In the genomic region with DNA sequence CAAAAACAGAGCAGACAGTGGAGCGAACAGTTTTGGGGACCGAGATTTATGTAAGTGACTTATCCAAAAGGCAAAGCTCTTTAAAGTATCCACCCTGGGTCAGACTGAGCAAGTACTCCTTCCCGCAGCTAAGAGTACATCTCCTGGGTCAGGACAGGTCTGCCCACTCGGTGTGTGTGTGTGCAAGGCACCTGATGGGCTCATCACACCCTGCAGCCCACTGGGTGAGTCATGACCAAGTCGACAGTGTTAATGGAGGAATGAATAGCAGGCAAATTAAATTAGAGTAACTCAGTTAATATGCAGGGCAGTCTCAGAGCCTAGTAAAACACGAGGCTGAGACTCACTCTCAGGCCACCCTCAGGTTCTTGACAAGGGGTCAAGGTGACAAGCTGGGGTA, we compare ENCODE assay signal across 45 mouse cellular contexts. TPM values are rescaled to one million over a fixed set of nuclear protein-coding genes. Genes with fewer than 3 reads are reported as not detected.
"Had no signal": no experiment of that assay in that cellular context is flagged by ENCODE, and none has a peak within 500 bp of the region (broad histone marks: within the 10 kb centered on the region; RNA-seq: fewer than 3 reads in every experiment).

No protein-coding gene starts in this region.

- H3K4me2 ChIP-seq: limb, embryonic 12.5 days; limb, embryonic 13.5 days; limb, embryonic 15.5 days; liver, embryonic 11.5 days; liver, embryonic 12.5 days; liver, embryonic 13.5 days; liver, embryonic 15.5 days; lung, embryonic 14.5 days; lung, embryonic 15.5 days; midbrain, embryonic 12.5 days; neural tube, embryonic 12.5 days; neural tube, embryonic 13.5 days had no signal

- H3K27ac ChIP-seq: left cerebral cortex, adult 2 months; limb, embryonic 10.5 days; limb, embryonic 12.5 days; limb, embryonic 13.5 days; limb, embryonic 15.5 days; liver, embryonic 12.5 days; liver, embryonic 13.5 days; liver, embryonic 14.5 days; liver, embryonic 15.5 days; lung, embryonic 15.5 days; macrophage; neural tube, embryonic 12.5 days; neural tube, embryonic 13.5 days had no signal

- H3K4me3 ChIP-seq: left cerebral cortex, adult 2 months; limb, embryonic 10.5 days; limb, embryonic 12.5 days; limb, embryonic 13.5 days; limb, embryonic 15.5 days; liver, embryonic 12.5 days; liver, embryonic 13.5 days; liver, embryonic 15.5 days; lung, embryonic 15.5 days; midbrain, embryonic 12.5 days; myocyte; neural tube, embryonic 12.5 days; neural tube, embryonic 13.5 days had no signal

- H3K4me1 ChIP-seq: limb, embryonic 10.5 days; limb, embryonic 12.5 days; limb, embryonic 13.5 days; limb, embryonic 15.5 days; liver, embryonic 12.5 days; liver, embryonic 13.5 days; liver, embryonic 15.5 days; lung, embryonic 15.5 days; megakaryocyte, embryonic 14.5 days; midbrain, embryonic 12.5 days; neural tube, embryonic 12.5 days had no signal

- H3K9me3 ChIP-seq: limb, embryonic 10.5 days; limb, embryonic 12.5 days; limb, embryonic 15.5 days; liver, embryonic 12.5 days; liver, embryonic 13.5 days; liver, embryonic 15.5 days; lung, embryonic 15.5 days; midbrain, embryonic 12.5 days; neural tube, embryonic 12.5 days; neural tube, embryonic 13.5 days had no signal

- H3K36me3 ChIP-seq: limb, embryonic 10.5 days; limb, embryonic 12.5 days; limb, embryonic 13.5 days; limb, embryonic 15.5 days; liver, embryonic 12.5 days; liver, embryonic 13.5 days; liver, embryonic 15.5 days; lung, embryonic 15.5 days had no signal

- ATAC-seq: liver, embryonic 12.5 days; liver, postnatal 0 days; lung, postnatal 0 days; midbrain, embryonic 16.5 days had no signal

- H3K9ac ChIP-seq: limb, embryonic 12.5 days; limb, embryonic 13.5 days; limb, embryonic 15.5 days; liver, embryonic 12.5 days; liver, embryonic 13.5 days; liver, embryonic 14.5 days; liver, embryonic 15.5 days; liver, postnatal 0 days; lung, embryonic 14.5 days; lung, embryonic 15.5 days; midbrain, embryonic 12.5 days; neural tube, embryonic 12.5 days had no signal

- H3K27me3 ChIP-seq: limb, embryonic 12.5 days; limb, embryonic 13.5 days; limb, embryonic 15.5 days; liver, embryonic 12.5 days; liver, embryonic 13.5 days; liver, embryonic 15.5 days; lung, embryonic 15.5 days; megakaryocyte, embryonic 14.5 days; neural tube, embryonic 12.5 days; neural tube, embryonic 13.5 days had no signal

- DNase-seq: left cerebral cortex, postnatal 4 days; liver; liver, embryonic 13.5 days; liver, postnatal 0 days; lung, adult 18-20 months; lung, adult 2 months; lung, embryonic 14.5 days; lung, postnatal 10 days; lung, postnatal 14 days; lung, postnatal 36 days; lung, postnatal 4 days; midbrain, embryonic 14.5 days had no signal

RNA-seq across cellular contexts. Expression of a gene that starts 14.6 kb away (rescaled TPM):
- total RNA-seq: left cerebral cortex, adult 2 months; left cerebral cortex, postnatal 10 days; left cerebral cortex, postnatal 14 days; left cerebral cortex, postnatal 4 days; liver, adult 2 months; megakaryocyte progenitor cell, adult 5-6 weeks; megakaryocyte, adult 5-6 weeks; megakaryocyte-erythroid progenitor cell, adult 5-6 weeks; midbrain, postnatal 0 days; monocyte, adult 5-6 weeks had no signal
- polyA plus RNA-seq: limb, embryonic 10.5 days; limb, embryonic 11.5 days; limb, embryonic 12.5 days; limb, embryonic 13.5 days; limb, embryonic 14.5 days; limb, embryonic 15.5 days; liver, adult 2 months; liver, embryonic 14.5 days; liver, embryonic 15.5 days; liver, embryonic 16.5 days; liver, postnatal 0 days; lung, adult 2 months; lung, embryonic 14.5 days; lung, embryonic 15.5 days; lung, embryonic 16.5 days; lung, postnatal 0 days; macrophage; midbrain, embryonic 12.5 days; midbrain, embryonic 14.5 days; midbrain, embryonic 16.5 days; midbrain, postnatal 0 days; myocyte; neural tube, embryonic 11.5 days; neural tube, embryonic 12.5 days; neural tube, embryonic 13.5 days had no signal

RNA-seq across cellular contexts. Expression of a gene that starts 49.3 kb away (rescaled TPM):
- total RNA-seq: left cerebral cortex, adult 2 months; left cerebral cortex, adult 8-10 months; left cerebral cortex, postnatal 10 days; left cerebral cortex, postnatal 14 days; left cerebral cortex, postnatal 25 days; megakaryocyte progenitor cell, adult 5-6 weeks; megakaryocyte, adult 5-6 weeks; megakaryocyte-erythroid progenitor cell, adult 5-6 weeks; monocyte, adult 5-6 weeks had no signal
- polyA plus RNA-seq: limb, embryonic 13.5 days; liver, adult 2 months; liver, postnatal 0 days; lung, adult 2 months; macrophage; midbrain, embryonic 12.5 days; midbrain, embryonic 14.5 days; midbrain, embryonic 16.5 days; midbrain, postnatal 0 days; myocyte; neural tube, embryonic 11.5 days; neural tube, embryonic 12.5 days had no signal
